Mouse (Mus musculus) ES-E14 (cell line): ENCODE data around the gene Pld1. TPM values are rescaled to one million over a fixed set of nuclear protein-coding genes. Genes with fewer than 3 reads are reported as not detected.

ENCODE experiments used
- DNase-seq: peaks from one replicate; pipeline ENCODE4 v3.0.0-alpha.2; 2013; ENCODE audit warnings: low read depth, low spot score
- H3K27ac ChIP-seq: 2 replicates; pipeline ENCODE4 v1.5.1; 2012; ENCODE audit warnings: low read depth, mild to moderate bottlenecking, low read length, moderate library complexity, mixed read lengths; ENCODE audit not compliant: poor library complexity, insufficient read depth, severe bottlenecking
- H3K36me3 ChIP-seq: 2 replicates; pipeline ENCODE4 v1.6.1; 2012; ENCODE audit warnings: mild to moderate bottlenecking, low read length, moderate library complexity, mixed read lengths; ENCODE audit not compliant: control insufficient read depth, poor library complexity, insufficient read depth, severe bottlenecking
- H3K4me1 ChIP-seq, 2 experiments: fragments of 150-350 bp in 1 of 2; sonication (generic) in 1 of 2; 2 replicates each; pipeline ENCODE4 v1.6.1; 2012; ENCODE audit warnings: low read length in 2 of 2, mild to moderate bottlenecking in 1 of 2, mixed read lengths in 1 of 2; ENCODE audit not compliant: control insufficient read depth in 2 of 2, insufficient read depth in 2 of 2, poor library complexity in 1 of 2
- H3K4me3 ChIP-seq, 2 experiments: fragments of 150-350 bp in 1 of 2; sonication (generic) in 1 of 2; 2 replicates each; pipeline ENCODE4 v1.5.1; 2012; ENCODE audit warnings: low read length in 2 of 2, low read depth in 1 of 2, mild to moderate bottlenecking in 1 of 2, mixed read lengths in 1 of 2; ENCODE audit not compliant: insufficient read depth in 1 of 2, poor library complexity in 1 of 2, severe bottlenecking in 1 of 2
- H3K9ac ChIP-seq: 2 replicates; pipeline ENCODE4 v1.6.1; 2012; ENCODE audit warnings: low read depth, mild to moderate bottlenecking, low read length, mixed read lengths; ENCODE audit not compliant: poor library complexity, insufficient read depth, severe bottlenecking
- H3K9me3 ChIP-seq: fragments of 150-350 bp; sonication (generic); 2 replicates; pipeline ENCODE4 v1.6.1; 2012; ENCODE audit warnings: low read depth, mild to moderate bottlenecking, low read length; ENCODE audit not compliant: control insufficient read depth, insufficient read depth
- CHD2 ChIP-seq: IDR thresholded peaks from 2 replicates; pipeline ENCODE4 v1.6.1; 2014; ENCODE audit warnings: mild to moderate bottlenecking, low read depth, low read length, inconsistent platforms
- HCFC1 ChIP-seq: IDR thresholded peaks from 2 replicates; pipeline ENCODE4 v1.6.1; 2012; ENCODE audit warnings: low read length, inconsistent platforms, borderline replicate concordance; ENCODE audit not compliant: insufficient read depth
- MAFK ChIP-seq: IDR thresholded peaks from 2 replicates; pipeline ENCODE4 v1.6.1; 2014; ENCODE audit warnings: mild to moderate bottlenecking, low read depth, low read length, inconsistent platforms; ENCODE audit not compliant: insufficient read depth
- ZC3H11A ChIP-seq: IDR thresholded peaks from 2 replicates; pipeline ENCODE4 v1.6.1; 2012; ENCODE audit warnings: low read depth, mild to moderate bottlenecking, inconsistent platforms, low read length, borderline replicate concordance
- ZNF384 ChIP-seq: IDR thresholded peaks from 2 replicates; pipeline ENCODE4 v1.6.1; 2012; ENCODE audit warnings: low read depth, low read length, inconsistent platforms
- in situ Hi-C, 2 experiments: fragments of 600-800 bp; cut with MboI; formaldehyde crosslinking; loops; one replicate each; pipeline ENCODE4 v1.15.1; 2025; ENCODE audit warnings: low sequenced_read_pairs in 2 of 2, inconsistent platforms in 1 of 2; ENCODE audit not compliant: unreplicated experiment in 2 of 2
- total RNA-seq: library from RNA; depleted of rRNA; stranded (reverse); fragments of 300-350 nt; gene quantifications from 2 replicates; pipeline ENCODE4 v1.2.3, GENCODE M21; 2012

Pld1 gene
- total RNA-seq, 1 experiment = 4.8 TPM

DNA sequence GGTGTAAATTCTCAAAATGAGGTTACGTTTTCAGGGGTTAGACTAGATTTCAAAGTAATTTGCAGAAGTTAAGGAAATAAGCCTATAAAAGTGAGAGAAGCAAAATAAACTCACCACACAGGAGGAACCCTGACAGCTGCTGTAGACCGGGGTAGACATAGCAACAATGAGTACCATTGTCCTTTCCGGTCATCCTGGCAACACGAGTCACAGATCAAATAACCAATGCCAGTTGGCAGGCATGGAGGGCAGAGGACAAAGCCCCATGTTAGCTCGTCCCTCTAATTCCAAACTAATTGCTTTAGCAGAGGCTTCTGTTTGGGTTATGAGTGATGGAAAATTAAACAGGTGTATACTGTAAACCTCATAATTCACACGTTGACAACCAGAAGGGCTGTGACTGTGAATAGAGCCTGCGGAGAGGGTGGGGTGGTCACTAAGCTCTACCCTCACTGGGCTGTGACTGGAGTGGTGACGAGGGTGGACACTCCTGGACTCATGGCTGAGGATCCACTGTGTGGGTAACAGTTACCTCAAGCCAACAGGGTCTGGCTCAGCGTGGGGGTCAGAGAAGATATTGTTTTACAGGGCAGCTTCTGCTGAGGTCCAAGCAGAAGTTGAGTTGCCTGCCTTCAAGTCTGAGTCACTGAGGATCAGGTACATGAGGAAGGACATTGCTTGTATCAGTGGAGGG lies 39.7 kb downstream of the Pld1 start:
- Histone ChIP-seq H3K4me3 (no peak overlapping the region), H3K27ac (no peak overlapping the region), H3K36me3 (no peaks in the 10 kb centered on the region), H3K4me1 (no peaks in the 10 kb centered on the region; a peak in 1 of 4 replicates), H3K9ac (no peak overlapping the region), H3K9me3 (no peaks in the 10 kb centered on the region)
- in situ Hi-C loops = no loop called here
- TF ChIP-seq ZNF384 (no peak), ZC3H11A (no peak), CHD2 (no peak), HCFC1 (no peak), MAFK (no peak)
- no peak for DNase-seq

DNA sequence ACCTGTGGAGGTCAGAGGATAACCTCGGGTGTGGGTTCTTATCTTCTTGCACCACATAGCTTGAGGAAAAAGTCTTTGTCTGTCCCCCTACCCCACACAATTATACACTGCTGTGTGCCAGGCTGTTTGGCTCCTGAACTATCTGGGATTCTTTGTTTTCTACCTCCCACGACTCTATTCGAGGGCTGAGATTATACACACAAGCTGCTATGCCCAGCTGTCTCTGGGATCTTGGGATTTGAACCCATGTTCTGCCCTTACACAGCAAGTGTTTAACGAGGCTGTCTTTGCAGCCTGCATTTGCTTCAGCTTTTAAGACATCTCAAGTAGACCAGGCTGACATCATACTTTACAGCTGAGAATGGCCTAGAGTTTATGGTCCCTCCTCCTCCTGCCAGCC lies 43.1 kb downstream of the Pld1 start:
- H3K9me3 ChIP-seq = no peaks in the 10 kb centered on the region
- TF ChIP-seq ZNF384 (no peak), CHD2 (no peak), ZC3H11A (no peak), MAFK (no peak), HCFC1 (no peak)
- no peaks in the 10 kb centered on the region; a peak in 1 of 4 replicates for H3K4me1 ChIP-seq
- H3K36me3 ChIP-seq = no peaks in the 10 kb centered on the region
- no peak overlapping the region for H3K27ac ChIP-seq
- no peak for DNase-seq
- H3K9ac ChIP-seq = no peak overlapping the region
- in situ Hi-C loops = no loop called here
- H3K4me3 ChIP-seq = no peak overlapping the region

DNA sequence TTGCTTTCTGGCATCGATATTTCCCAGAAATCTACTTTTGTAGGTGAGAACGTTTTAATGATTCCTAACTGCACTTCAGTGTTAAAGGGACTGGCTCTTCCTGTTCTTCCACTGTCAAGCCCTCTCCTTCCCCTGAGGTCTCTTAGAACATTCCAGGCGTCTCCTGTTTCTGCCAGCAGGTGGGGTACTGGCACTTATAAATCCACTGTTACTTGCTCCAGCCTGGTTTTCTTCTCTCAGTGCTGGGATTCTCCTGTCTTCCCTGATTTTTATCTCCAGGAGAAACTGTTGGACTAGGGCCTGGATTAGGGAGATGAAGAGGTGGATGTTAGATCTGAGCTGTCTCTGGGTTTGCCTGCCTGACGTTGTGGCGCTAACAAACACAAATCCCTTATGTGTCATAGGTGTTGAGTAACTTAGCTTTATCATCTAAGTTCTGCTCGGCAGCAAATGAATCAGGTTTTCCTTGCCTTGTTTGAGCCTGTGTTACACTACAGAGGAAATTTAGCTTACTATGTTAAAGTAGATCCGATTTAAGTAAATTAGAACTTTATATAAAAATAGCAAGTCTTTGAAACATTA lies 44.0 kb downstream of the Pld1 start:
- Histone ChIP-seq H3K4me1 (no peaks in the 10 kb centered on the region; a peak in 1 of 4 replicates), H3K4me3 (no peak overlapping the region), H3K27ac (no peak overlapping the region), H3K9me3 (no peaks in the 10 kb centered on the region), H3K36me3 (no peaks in the 10 kb centered on the region), H3K9ac (no peak overlapping the region)
- DNase-seq = peak; percentile 62
- in situ Hi-C loops = no loop called here
- no peak for TF ChIP-seq ZNF384
- TF ChIP-seq MAFK = no peak
- no peak for TF ChIP-seq HCFC1
- TF ChIP-seq ZC3H11A = peak; percentile 33; the same call in 1 of the 2 replicates

DNA sequence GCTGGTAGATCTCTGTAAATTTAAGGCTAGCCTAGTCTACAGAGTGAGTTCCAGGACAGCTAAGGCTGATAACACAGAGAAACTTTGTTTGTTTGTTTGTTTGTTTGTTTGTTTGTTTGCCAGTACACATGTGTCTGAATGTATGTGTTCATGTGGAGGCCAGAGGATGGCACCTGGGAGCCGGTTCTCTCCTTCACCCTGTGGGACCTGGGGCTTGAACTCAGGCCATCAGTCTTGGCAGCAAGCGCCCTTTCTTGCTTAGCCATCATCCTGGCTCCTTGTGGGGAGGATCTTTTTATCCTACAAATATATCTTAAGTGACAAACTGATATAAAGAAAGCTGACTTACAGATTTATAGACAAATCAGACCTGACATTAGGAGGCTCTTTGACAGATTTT lies 44.8 kb downstream of the Pld1 start:
- in situ Hi-C loops = no loop called here

More for the DNA sequence above, 44.8 kb downstream of the Pld1 start:
- Histone ChIP-seq H3K9ac (no peak overlapping the region), H3K4me3 (no peak overlapping the region), H3K27ac (no peak overlapping the region), H3K36me3 (no peaks in the 10 kb centered on the region), H3K4me1 (no peaks in the 10 kb centered on the region; a peak in 1 of 4 replicates), H3K9me3 (no peaks in the 10 kb centered on the region)
- no peak for DNase-seq
- TF ChIP-seq HCFC1 (no peak), CHD2 (no peak), ZNF384 (no peak), ZC3H11A (no peak), MAFK (no peak)
